Mouse (Mus musculus): ENCODE results near the gene Nek6. TPM values are rescaled to one million over a fixed set of nuclear protein-coding genes. Genes with fewer than 3 reads are reported as not detected.

The Nek6 gene
- polyA plus RNA-seq, 2 experiments: 9.7 to 25.2 TPM

- H3K9ac ChIP-seq (replicated peaks): no peak overlapping the region
- DNase-seq (ENCODE audit: low read depth in 3 of 3, low spot score in 3 of 3) (no peak), ATAC-seq (ENCODE audit: insufficient read depth) (no peak)
- H3K4me2 ChIP-seq (ENCODE audit: low read depth): no peak overlapping the region
- 73% methylated on average over 9 of the region's 9 CpGs for WGBS (ENCODE audit: insufficient replicate concordance)
- peaks cover 0 to 14% of the 10 kb centered on the region in 2 experiments; a peak in 3 of 4 replicates for H3K4me1 ChIP-seq (replicated peaks; ENCODE audit: control insufficient read depth in 2 of 2, insufficient read depth in 2 of 2, low read length in 1 of 2)
- H3K36me3 ChIP-seq (replicated peaks; ENCODE audit: control insufficient read depth, insufficient read depth, low read depth): no peaks in the 10 kb centered on the region
- H3K4me3 ChIP-seq (ENCODE audit: insufficient read depth in 1 of 2, low read depth in 2 of 2, low read length in 2 of 2): no peak overlapping the region
- no peaks in the 10 kb centered on the region for H3K27me3 ChIP-seq (ENCODE audit: control insufficient read depth, insufficient read depth, low read length)
- no peaks in the 10 kb centered on the region for H3K9me3 ChIP-seq (ENCODE audit: control insufficient read depth, low read length)
- TF ChIP-seq EP300 (IDR thresholded peaks at IDR 0.05; ENCODE audit: low read depth) (no peak), CTCF (IDR thresholded peaks at IDR 0.05; ENCODE audit: low read depth) (no peak)
- no peak overlapping the region for H3K27ac ChIP-seq
Measured at GRCm38 (mm10) chr2:38476871-38477496, 34.5 kb upstream of the Nek6 start.

GRCm38 (mm10) chr2:38477497-38477873 lies 34.0 kb upstream of the Nek6 start:
- Histone ChIP-seq H3K4me3 (ENCODE audit: insufficient read depth in 1 of 2, low read depth in 2 of 2, low read length in 2 of 2) (no peak overlapping the region), H3K4me2 (ENCODE audit: low read depth) (no peak overlapping the region), H3K36me3 (replicated peaks; ENCODE audit: control insufficient read depth, insufficient read depth, low read depth) (no peaks in the 10 kb centered on the region), H3K27ac (no peak overlapping the region), H3K9ac (replicated peaks) (no peak overlapping the region), H3K9me3 (ENCODE audit: control insufficient read depth, low read length) (no peaks in the 10 kb centered on the region), H3K27me3 (ENCODE audit: control insufficient read depth, insufficient read depth, low read length) (no peaks in the 10 kb centered on the region), H3K4me1 (replicated peaks; ENCODE audit: control insufficient read depth in 2 of 2, insufficient read depth in 2 of 2, low read length in 1 of 2) (peaks cover 0 to 10% of the 10 kb centered on the region in 2 experiments; a peak in 3 of 4 replicates)
- WGBS (ENCODE audit: insufficient replicate concordance): 78% methylated on average over 9 of the region's 9 CpGs
- TF ChIP-seq EP300 (IDR thresholded peaks at IDR 0.05; ENCODE audit: low read depth) (no peak), CTCF (IDR thresholded peaks at IDR 0.05; ENCODE audit: low read depth) (no peak)
- DNase-seq (ENCODE audit: low read depth in 3 of 3, low spot score in 3 of 3) (no peak), ATAC-seq (ENCODE audit: insufficient read depth) (no peak)

GRCm38 (mm10) chr2:38478683-38479082 lies 32.8 kb upstream of the Nek6 start:
- DNase-seq (ENCODE audit: low read depth in 3 of 3, low spot score in 3 of 3) (no peak), ATAC-seq (ENCODE audit: insufficient read depth) (no peak)
- Histone ChIP-seq H3K9ac (replicated peaks) (no peak overlapping the region), H3K9me3 (ENCODE audit: control insufficient read depth, low read length) (no peaks in the 10 kb centered on the region), H3K4me3 (ENCODE audit: insufficient read depth in 1 of 2, low read depth in 2 of 2, low read length in 2 of 2) (no peak overlapping the region), H3K4me2 (ENCODE audit: low read depth) (no peak overlapping the region), H3K27ac (no peak overlapping the region), H3K4me1 (replicated peaks; ENCODE audit: control insufficient read depth in 2 of 2, insufficient read depth in 2 of 2, low read length in 1 of 2) (peaks cover 0 to 5% of the 10 kb centered on the region in 2 experiments; a peak in 1 of 4 replicates), H3K36me3 (replicated peaks; ENCODE audit: control insufficient read depth, insufficient read depth, low read depth) (no peaks in the 10 kb centered on the region), H3K27me3 (ENCODE audit: control insufficient read depth, insufficient read depth, low read length) (no peaks in the 10 kb centered on the region)
- TF ChIP-seq CTCF (IDR thresholded peaks at IDR 0.05; ENCODE audit: low read depth) (no peak), EP300 (IDR thresholded peaks at IDR 0.05; ENCODE audit: low read depth) (no peak)
- WGBS (ENCODE audit: insufficient replicate concordance): 49% methylated on average over 4 of the region's 4 CpGs

- no peak overlapping the region for H3K4me2 ChIP-seq (ENCODE audit: low read depth)
- no peak overlapping the region for H3K27ac ChIP-seq
- H3K9ac ChIP-seq (replicated peaks): no peak overlapping the region
- no peak for TF ChIP-seq CTCF (IDR thresholded peaks at IDR 0.05; ENCODE audit: low read depth)
- TF ChIP-seq EP300 (IDR thresholded peaks at IDR 0.05; ENCODE audit: low read depth): no peak
- H3K27me3 ChIP-seq (ENCODE audit: control insufficient read depth, insufficient read depth, low read length): no peaks in the 10 kb centered on the region
- H3K9me3 ChIP-seq (ENCODE audit: control insufficient read depth, low read length): no peaks in the 10 kb centered on the region
- peaks cover 0 to 10% of the 10 kb centered on the region in 2 experiments; a peak in 2 of 4 replicates for H3K4me1 ChIP-seq (replicated peaks; ENCODE audit: control insufficient read depth in 2 of 2, insufficient read depth in 2 of 2, low read length in 1 of 2)
- 36% methylated on average over 3 of the region's 3 CpGs for WGBS (ENCODE audit: insufficient replicate concordance)
- ATAC-seq (ENCODE audit: insufficient read depth) (no peak), DNase-seq (ENCODE audit: low read depth in 3 of 3, low spot score in 3 of 3) (no peak)
- H3K36me3 ChIP-seq (replicated peaks; ENCODE audit: control insufficient read depth, insufficient read depth, low read depth): no peaks in the 10 kb centered on the region
- no peak overlapping the region for H3K4me3 ChIP-seq (ENCODE audit: insufficient read depth in 1 of 2, low read depth in 2 of 2, low read length in 2 of 2)
Measured at GRCm38 (mm10) chr2:38479541-38479940, 31.9 kb upstream of the Nek6 start.

GRCm38 (mm10) chr2:38481166-38481778 lies 30.2 kb upstream of the Nek6 start:
- Histone ChIP-seq H3K27ac (no peak overlapping the region), H3K36me3 (replicated peaks; ENCODE audit: control insufficient read depth, insufficient read depth, low read depth) (no peaks in the 10 kb centered on the region), H3K4me1 (replicated peaks; ENCODE audit: control insufficient read depth in 2 of 2, insufficient read depth in 2 of 2, low read length in 1 of 2) (peaks cover 0 to 26% of the 10 kb centered on the region in 2 experiments; a peak in 2 of 4 replicates), H3K4me2 (ENCODE audit: low read depth) (no peak overlapping the region), H3K4me3 (ENCODE audit: insufficient read depth in 1 of 2, low read depth in 2 of 2, low read length in 2 of 2) (no peak overlapping the region), H3K27me3 (ENCODE audit: control insufficient read depth, insufficient read depth, low read length) (no peaks in the 10 kb centered on the region), H3K9ac (replicated peaks) (no peak overlapping the region), H3K9me3 (ENCODE audit: control insufficient read depth, low read length) (no peaks in the 10 kb centered on the region)
- TF ChIP-seq EP300 (IDR thresholded peaks at IDR 0.05; ENCODE audit: low read depth) (no peak), CTCF (IDR thresholded peaks at IDR 0.05; ENCODE audit: low read depth) (no peak)
- ATAC-seq (ENCODE audit: insufficient read depth): no peak
- 29% methylated on average over 6 of the region's 6 CpGs for WGBS (ENCODE audit: insufficient replicate concordance)
- no peak for DNase-seq (ENCODE audit: low read depth in 3 of 3, low spot score in 3 of 3)

Data from liver, embryonic 14.5 days (tissue).